Mouse (Mus musculus) urinary bladder, postnatal 25 days (tissue): ENCODE data around the gene Rab7.
"Not testable (repeated sequence)": the region's sequence is repeated elsewhere in the genome, so short reads cannot be mapped to it uniquely, and the experiment has no call there.

Source experiments
- DNase-seq: peaks from one replicate; pipeline ENCODE4 v3.0.0; 2022; ENCODE audit warnings: low spot score

The Rab7 gene

GRCm38 (mm10) chr6:87997706-87998265 is 47.3 kb downstream of the Rab7 start:
- DNase-seq = peak; percentile 76

GRCm38 (mm10) chr6:87996606-87997005 is 48.5 kb downstream of the Rab7 start:
- DNase-seq = no peak

- no peak for DNase-seq
Measured at GRCm38 (mm10) chr6:87995519-87995918, 49.6 kb downstream of the Rab7 start.

GRCm38 (mm10) chr6:87993790-87994571 is 51.1 kb downstream of the Rab7 start:
- no peak for DNase-seq

GRCm38 (mm10) chr6:87992733-87993132 is 52.3 kb downstream of the Rab7 start:
- DNase-seq = no peak

- no peak for DNase-seq
Measured at GRCm38 (mm10) chr6:87991886-87992285, 53.2 kb downstream of the Rab7 start.

- DNase-seq = no peak
Measured at GRCm38 (mm10) chr6:87991216-87991615, 53.9 kb downstream of the Rab7 start.

GRCm38 (mm10) chr6:87982506-87982905 is 62.6 kb downstream of the Rab7 start:
- DNase-seq = no peak

- peak; percentile 50 for DNase-seq
Measured at GRCm38 (mm10) chr6:87981547-87982256, 63.4 kb downstream of the Rab7 start, which contains the start of gene H1fx. Gene H1fx, minus strand, starts transcription at chr6:87981637.

- DNase-seq = peak; percentile 18
Measured at GRCm38 (mm10) chr6:87981030-87981485, 64.0 kb downstream of the Rab7 start.

GRCm38 (mm10) chr6:87980374-87981029 is 64.6 kb downstream of the Rab7 start:
- peak; percentile 45 for DNase-seq

- no peak for DNase-seq
Measured at GRCm38 (mm10) chr6:87979728-87980127, 65.3 kb downstream of the Rab7 start.

GRCm38 (mm10) chr6:87970041-87970440 is 75.0 kb downstream of the Rab7 start:
- no peak for DNase-seq

GRCm38 (mm10) chr6:87962457-87962856 is 82.6 kb downstream of the Rab7 start:
- DNase-seq = not testable (repeated sequence)
